Mouse (Mus musculus) thymus, adult 2 months (tissue): ENCODE data around the gene Snrpn.

Source experiments
- CTCF ChIP-seq: fragments of 200-500 bp; IDR thresholded peaks from 2 replicates; pipeline ENCODE4 v1.5.1; 2012; ENCODE audit warnings: mild to moderate bottlenecking, control low read depth, low read length, moderate library complexity, borderline replicate concordance; ENCODE audit not compliant: control insufficient read depth, poor library complexity, insufficient read depth; ENCODE audit errors: extremely low read depth
- POLR2A ChIP-seq: fragments of 200-500 bp; IDR thresholded peaks from 2 replicates; pipeline ENCODE4 v1.6.1; 2012; ENCODE audit warnings: mild to moderate bottlenecking, low read length, control low read depth, moderate library complexity; ENCODE audit not compliant: control insufficient read depth, poor library complexity, insufficient read depth; ENCODE audit errors: extremely low read depth

DNA sequence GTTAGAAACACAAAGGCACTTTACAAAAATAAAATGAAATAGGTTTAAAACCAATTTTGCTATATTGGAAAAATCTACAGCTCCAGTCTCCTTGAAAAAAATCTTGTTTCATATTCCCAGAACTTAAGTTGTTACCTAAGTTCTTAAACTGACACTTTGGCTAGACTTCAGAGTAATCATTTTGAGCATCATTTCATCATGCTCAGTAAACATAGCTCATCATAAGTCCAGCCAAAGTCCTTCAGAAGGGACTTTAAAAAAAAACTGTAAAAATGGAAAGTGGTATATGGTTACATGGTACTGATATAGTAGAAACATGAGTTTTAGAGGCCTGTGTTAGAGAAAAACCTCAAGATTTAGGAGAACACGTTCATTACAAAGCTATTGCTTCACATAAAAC lies 161.4 kb downstream of the Snrpn start:
- TF ChIP-seq CTCF (no peak), POLR2A (no peak)
